Mouse (Mus musculus): ENCODE results near the gene Cers6. TPM values are rescaled to one million over a fixed set of nuclear protein-coding genes. Genes with fewer than 3 reads are reported as not detected.
A peak's percentile ranks its signal among the peaks of the same experiment; 100 is the strongest.

Gene Cers6
- polyA plus RNA-seq, 2 experiments: 2.0 to 6.7 TPM

DNA sequence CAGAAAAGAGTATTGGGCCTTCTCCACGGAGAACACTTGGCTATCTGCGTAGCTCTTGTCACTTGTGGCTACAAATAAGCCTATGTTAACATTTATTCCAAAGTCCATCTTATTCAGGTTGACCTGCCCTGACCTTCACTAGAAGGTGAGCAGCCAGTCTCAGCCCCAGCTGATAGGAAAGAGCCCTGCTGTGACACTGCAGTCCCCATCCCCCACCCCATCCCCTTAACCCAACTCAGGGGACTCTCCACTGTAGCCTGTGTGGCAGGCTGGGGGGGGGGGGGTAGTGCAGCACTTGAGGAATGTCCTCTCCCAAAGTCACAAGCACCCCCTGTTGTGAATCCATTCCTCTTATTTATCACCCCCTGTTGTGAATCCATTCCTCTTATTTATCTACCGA lies 270.8 kb downstream of the Cers6 start:
- Histone ChIP-seq H3K27ac (no peak overlapping the region), H3K4me3 (ENCODE audit: insufficient read depth in 1 of 2, low read depth in 2 of 2, low read length in 2 of 2) (no peak overlapping the region), H3K36me3 (replicated peaks; ENCODE audit: control insufficient read depth, insufficient read depth, low read depth) (no peaks in the 10 kb centered on the region), H3K9ac (replicated peaks) (no peak overlapping the region), H3K9me3 (ENCODE audit: control insufficient read depth, low read length) (no peaks in the 10 kb centered on the region), H3K27me3 (ENCODE audit: control insufficient read depth, insufficient read depth, low read length) (no peaks in the 10 kb centered on the region), H3K4me2 (ENCODE audit: low read depth) (no peak overlapping the region; the same call in 1 of the 2 replicates), H3K4me1 (replicated peaks; ENCODE audit: control insufficient read depth in 2 of 2, insufficient read depth in 2 of 2, low read length in 1 of 2) (peaks cover 0 to 20% of the 10 kb centered on the region in 2 experiments; a peak in 2 of 4 replicates)
- ATAC-seq (ENCODE audit: insufficient read depth): peak; percentile 60
- TF ChIP-seq CTCF (IDR thresholded peaks at IDR 0.05; ENCODE audit: low read depth): no peak
- peak in 1 of 3 experiments; percentile 13 for DNase-seq (ENCODE audit: low read depth in 3 of 3, low spot score in 3 of 3)
- WGBS (ENCODE audit: insufficient replicate concordance): 51% methylated on average over 3 of the region's 3 CpGs

DNA sequence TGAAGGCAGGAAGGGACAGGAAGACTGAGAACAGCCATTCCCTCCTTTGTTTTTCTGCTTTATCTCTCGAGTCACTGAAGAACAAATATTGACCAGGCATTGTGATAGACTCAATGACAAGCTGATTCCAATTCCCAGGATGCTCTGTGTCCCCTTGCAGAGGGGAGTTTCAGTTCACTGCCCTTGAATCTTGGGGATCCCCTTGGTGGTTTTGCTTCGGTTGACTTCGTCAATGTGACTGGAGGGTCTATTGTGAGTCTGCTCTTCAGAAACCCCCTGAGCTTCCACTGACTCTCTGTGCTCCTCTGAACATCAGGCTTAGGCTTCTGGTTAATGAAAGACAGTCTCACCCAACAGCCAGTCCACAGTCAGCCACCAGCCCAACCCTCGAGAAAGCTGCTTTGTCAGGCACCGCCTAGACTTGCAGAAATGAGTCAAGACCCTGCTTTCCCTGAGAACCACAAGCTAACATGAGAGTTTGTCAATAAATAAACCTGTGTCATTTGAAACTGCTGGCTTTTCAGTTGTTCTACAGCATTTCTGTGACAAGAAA lies 271.3 kb downstream of the Cers6 start:
- H3K27ac ChIP-seq: no peak overlapping the region
- no peaks in the 10 kb centered on the region for H3K36me3 ChIP-seq (replicated peaks; ENCODE audit: control insufficient read depth, insufficient read depth, low read depth)
- ATAC-seq (ENCODE audit: insufficient read depth) (peak; percentile 17; the same call in 1 of the 2 replicates), DNase-seq (ENCODE audit: low read depth in 3 of 3, low spot score in 3 of 3) (no peak)
- no peak overlapping the region; the same call in 1 of the 2 replicates for H3K4me2 ChIP-seq (ENCODE audit: low read depth)
- H3K4me1 ChIP-seq (replicated peaks; ENCODE audit: control insufficient read depth in 2 of 2, insufficient read depth in 2 of 2, low read length in 1 of 2): peaks cover 0 to 20% of the 10 kb centered on the region in 2 experiments; a peak in 2 of 4 replicates
- no peak overlapping the region for H3K4me3 ChIP-seq (ENCODE audit: insufficient read depth in 1 of 2, low read depth in 2 of 2, low read length in 2 of 2)
- WGBS (ENCODE audit: insufficient replicate concordance): 42% methylated on average over 5 of the region's 5 CpGs
- H3K27me3 ChIP-seq (ENCODE audit: control insufficient read depth, insufficient read depth, low read length): no peaks in the 10 kb centered on the region
- TF ChIP-seq CTCF (IDR thresholded peaks at IDR 0.05; ENCODE audit: low read depth) (no peak), EP300 (IDR thresholded peaks at IDR 0.05; ENCODE audit: low read depth) (no peak)
- H3K9ac ChIP-seq (replicated peaks): no peak overlapping the region
- no peaks in the 10 kb centered on the region for H3K9me3 ChIP-seq (ENCODE audit: control insufficient read depth, low read length)

GRCm38 (mm10) chr2:69134186-69134585 lies 272.9 kb downstream of the Cers6 start:
- no peak for TF ChIP-seq CTCF (IDR thresholded peaks at IDR 0.05; ENCODE audit: low read depth)
- no peak for TF ChIP-seq EP300 (IDR thresholded peaks at IDR 0.05; ENCODE audit: low read depth)
- Histone ChIP-seq H3K9ac (replicated peaks) (no peak overlapping the region), H3K27ac (no peak overlapping the region), H3K27me3 (ENCODE audit: control insufficient read depth, insufficient read depth, low read length) (no peaks in the 10 kb centered on the region), H3K4me3 (ENCODE audit: insufficient read depth in 1 of 2, low read depth in 2 of 2, low read length in 2 of 2) (no peak overlapping the region), H3K4me1 (replicated peaks; ENCODE audit: control insufficient read depth in 2 of 2, insufficient read depth in 2 of 2, low read length in 1 of 2) (peaks cover 0 to 14% of the 10 kb centered on the region in 2 experiments; a peak in 2 of 4 replicates), H3K4me2 (ENCODE audit: low read depth) (no peak overlapping the region), H3K9me3 (ENCODE audit: control insufficient read depth, low read length) (no peaks in the 10 kb centered on the region), H3K36me3 (replicated peaks; ENCODE audit: control insufficient read depth, insufficient read depth, low read depth) (no peaks in the 10 kb centered on the region)
- 43% methylated on average over 1 of the region's 1 CpGs for WGBS (ENCODE audit: insufficient replicate concordance)
- no peak for ATAC-seq (ENCODE audit: insufficient read depth)
- DNase-seq (ENCODE audit: low read depth in 3 of 3, low spot score in 3 of 3): no peak

- ATAC-seq (ENCODE audit: insufficient read depth) (no peak), DNase-seq (ENCODE audit: low read depth in 3 of 3, low spot score in 3 of 3) (no peak)
- Histone ChIP-seq H3K27ac (no peak overlapping the region), H3K27me3 (ENCODE audit: control insufficient read depth, insufficient read depth, low read length) (no peaks in the 10 kb centered on the region), H3K4me1 (replicated peaks; ENCODE audit: control insufficient read depth in 2 of 2, insufficient read depth in 2 of 2, low read length in 1 of 2) (peaks cover 0 to 11% of the 10 kb centered on the region in 2 experiments; a peak in 2 of 4 replicates), H3K4me3 (ENCODE audit: insufficient read depth in 1 of 2, low read depth in 2 of 2, low read length in 2 of 2) (no peak overlapping the region), H3K36me3 (replicated peaks; ENCODE audit: control insufficient read depth, insufficient read depth, low read depth) (no peaks in the 10 kb centered on the region), H3K9ac (replicated peaks) (no peak overlapping the region), H3K4me2 (ENCODE audit: low read depth) (peak overlapping the region; percentile 45), H3K9me3 (ENCODE audit: control insufficient read depth, low read length) (no peaks in the 10 kb centered on the region)
- WGBS (ENCODE audit: insufficient replicate concordance): 29% methylated on average over 9 of the region's 9 CpGs
- TF ChIP-seq CTCF (IDR thresholded peaks at IDR 0.05; ENCODE audit: low read depth) (no peak), EP300 (IDR thresholded peaks at IDR 0.05; ENCODE audit: low read depth) (no peak)
Measured at GRCm38 (mm10) chr2:69134937-69135336, 273.7 kb downstream of the Cers6 start.

DNA sequence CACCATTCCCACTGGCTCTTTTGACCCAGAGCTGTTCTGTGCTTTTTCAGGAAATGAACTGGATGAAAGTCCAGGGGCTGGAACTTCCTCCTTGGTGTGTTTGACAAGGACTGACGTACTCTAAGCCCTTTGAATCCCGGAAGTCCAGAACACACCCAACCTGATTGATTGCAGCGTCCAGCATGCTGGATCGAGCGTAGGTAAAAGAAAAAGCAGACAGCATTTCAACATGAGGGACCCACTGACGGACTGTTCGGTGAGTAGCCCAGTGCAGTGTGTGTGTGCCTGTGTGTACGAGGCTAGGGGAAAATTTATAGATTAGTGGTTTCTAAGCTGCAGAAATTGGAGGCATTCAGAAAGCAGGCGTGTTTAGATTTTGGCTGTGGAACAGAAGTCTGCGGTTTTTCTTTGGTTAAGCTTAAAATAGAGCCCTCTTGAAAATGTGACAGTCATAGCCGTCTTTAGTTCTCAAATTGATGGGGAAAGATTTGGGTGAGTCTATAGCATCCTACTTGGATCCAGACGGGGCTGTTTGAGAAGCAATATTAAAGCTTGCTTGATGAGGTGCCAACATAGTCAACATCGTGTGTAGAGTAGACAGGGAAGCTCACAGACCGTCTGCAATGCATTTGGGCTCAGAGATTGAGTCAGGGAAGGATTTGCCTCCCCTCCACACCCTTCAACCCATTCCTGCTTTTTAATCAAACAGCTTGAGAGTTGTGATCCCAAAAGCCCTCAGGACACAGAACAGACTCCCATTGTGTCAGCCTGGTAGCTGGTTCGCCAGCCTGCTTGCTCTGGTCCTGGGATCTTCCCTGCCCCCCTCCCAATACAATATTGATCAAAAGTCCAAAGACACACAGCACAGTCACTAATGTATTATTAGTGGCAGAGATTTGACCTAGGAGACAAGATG lies 274.7 kb downstream of the Cers6 start, which contains the start of gene Nostrin:
Gene Nostrin (plus strand): TSS at position 140 of the 916 bp plus-strand sequence.
- Histone ChIP-seq H3K27me3 (ENCODE audit: control insufficient read depth, insufficient read depth, low read length) (no peaks in the 10 kb centered on the region), H3K27ac (no peak within 1 kb of the TSS), H3K36me3 (replicated peaks; ENCODE audit: control insufficient read depth, insufficient read depth, low read depth) (no peaks in the 10 kb centered on the region), H3K9me3 (ENCODE audit: control insufficient read depth, low read length) (no peaks in the 10 kb centered on the region), H3K4me3 (ENCODE audit: insufficient read depth in 1 of 2, low read depth in 2 of 2, low read length in 2 of 2) (peak within 1 kb of the TSS; percentile 34 to 56), H3K9ac (replicated peaks) (no peak within 1 kb of the TSS), H3K4me1 (replicated peaks; ENCODE audit: control insufficient read depth in 2 of 2, insufficient read depth in 2 of 2, low read length in 1 of 2) (peaks cover 0 to 11% of the 10 kb centered on the region in 2 experiments; a peak in 2 of 4 replicates), H3K4me2 (ENCODE audit: low read depth) (peak within 1 kb of the TSS; percentile 45)
- TF ChIP-seq EP300 (IDR thresholded peaks at IDR 0.05; ENCODE audit: low read depth) (no peak), CTCF (IDR thresholded peaks at IDR 0.05; ENCODE audit: low read depth) (no peak)
- ATAC-seq (ENCODE audit: insufficient read depth) (peak; percentile 59), DNase-seq (ENCODE audit: low read depth in 3 of 3, low spot score in 3 of 3) (peak; percentile 23 to 30 (median 26))
- 12% methylated on average over 15 of the region's 15 CpGs for WGBS (ENCODE audit: insufficient replicate concordance)

Measured in liver, embryonic 14.5 days (tissue).